Mouse (Mus musculus) liver, embryonic 14.5 days (tissue): ENCODE results near the gene Lim2. TPM values are rescaled to one million over a fixed set of nuclear protein-coding genes. Genes with fewer than 3 reads are reported as not detected.

Experiments
- ATAC-seq: fragments of 200-750 bp; cut with Nextera tagmentation; 2 replicates; pipeline ENCODE4 v1.8.0; 2017; ENCODE audit warnings: moderate number of reproducible peaks, mild to moderate bottlenecking, moderate library complexity; ENCODE audit not compliant: insufficient read depth
- DNase-seq, 3 experiments: peaks; one replicate each; pipeline ENCODE4 v3.0.0-alpha.2; 2012 to 2013; ENCODE audit warnings: low read depth in 3 of 3, low spot score in 3 of 3
- H3K27ac ChIP-seq: fragments of 300-500 bp; sonication (generic); 2 replicates; pipeline ENCODE4 v1.5.1; 2014; ENCODE audit warnings: moderate library complexity, mild to moderate bottlenecking, control low read depth, inconsistent platforms
- H3K27me3 ChIP-seq: fragments of 300-500 bp; sonication (generic); 2 replicates; pipeline ENCODE4 v1.6.1; 2014; ENCODE audit warnings: mild to moderate bottlenecking, low read length, moderate library complexity; ENCODE audit not compliant: control insufficient read depth, insufficient read depth
- H3K36me3 ChIP-seq: fragments of 300-500 bp; sonication (generic); replicated peaks from 2 replicates; pipeline ENCODE4 v1.6.1; 2014; ENCODE audit warnings: low read depth; ENCODE audit not compliant: control insufficient read depth, insufficient read depth
- H3K4me1 ChIP-seq, 2 experiments: fragments of 200-500 bp in 1 of 2; fragments of 300-500 bp in 1 of 2; sonication (generic) in 1 of 2; replicated peaks; 2 replicates each; pipeline ENCODE4 v1.6.1; 2012 to 2014; ENCODE audit warnings: antibody characterized with exemption in 1 of 2, inconsistent platforms in 1 of 2, low read length in 1 of 2; ENCODE audit not compliant: control insufficient read depth in 2 of 2, insufficient read depth in 2 of 2
- H3K4me2 ChIP-seq: fragments of 300-500 bp; sonication (generic); 2 replicates; pipeline ENCODE4 v1.6.1; 2014; ENCODE audit warnings: low read depth, mild to moderate bottlenecking, control low read depth, moderate library complexity
- H3K4me3 ChIP-seq, 2 experiments: fragments of 200-500 bp in 1 of 2; fragments of 300-500 bp in 1 of 2; sonication (generic) in 1 of 2; 2 replicates each; pipeline ENCODE4 v1.5.1; 2012 to 2014; ENCODE audit warnings: low read depth in 2 of 2, low read length in 2 of 2, mild to moderate bottlenecking in 2 of 2, control low read depth in 1 of 2, inconsistent platforms in 1 of 2, moderate library complexity in 1 of 2; ENCODE audit not compliant: insufficient read depth in 1 of 2
- H3K9ac ChIP-seq: fragments of 300-500 bp; sonication (generic); replicated peaks from 2 replicates; pipeline ENCODE4 v1.6.1; 2014; ENCODE audit warnings: mild to moderate bottlenecking, control low read depth, moderate library complexity
- H3K9me3 ChIP-seq: fragments of 300-500 bp; sonication (generic); 2 replicates; pipeline ENCODE4 v1.6.1; 2016; ENCODE audit warnings: low read length, mixed read lengths; ENCODE audit not compliant: control insufficient read depth
- CTCF ChIP-seq: IDR thresholded peaks from 2 replicates; pipeline ENCODE4 v1.5.1; 2016; ENCODE audit warnings: antibody characterized with exemption, low read depth, control low read depth
- EP300 ChIP-seq: IDR thresholded peaks from 2 replicates; pipeline ENCODE4 v1.6.1; 2016; ENCODE audit warnings: antibody characterized with exemption, low read depth
- WGBS: fragments of 180-500 bp; shearing (Covaris S2); extraction: QIAGEN DNeasy Blood & Tissue Kit; methylation state at CpG from one replicate; pipeline ENCODE4 v1.1.7; 2014; ENCODE audit not compliant: insufficient replicate concordance; 5-methylcytosine and 5-hydroxymethylcytosine counted together
- polyA plus RNA-seq, 2 experiments: library from polyadenylated mRNA; depleted of rRNA in 1 of 2; stranded (reverse) in 1 of 2; unstranded in 1 of 2; fragments of >200 nt; fragmentation: Nextera tagmentation in 1 of 2; extraction: Ambion mirVana in 1 of 2; gene quantifications; 2 replicates each; pipeline versions ENCODE4 v1.2.1 to v1.2.3; 2012 to 2014

Gene Lim2
- polyA plus RNA-seq, 2 experiments: 0.07 to 0.08 TPM

- no peak overlapping the region for H3K4me2 ChIP-seq
- no peak for TF ChIP-seq EP300
- no peaks in the 10 kb centered on the region for H3K36me3 ChIP-seq
- 65% methylated on average over 7 of the region's 7 CpGs for WGBS
- H3K4me3 ChIP-seq: no peak overlapping the region
- H3K9ac ChIP-seq: no peak overlapping the region
- no peaks in the 10 kb centered on the region for H3K9me3 ChIP-seq
- peaks cover 5 to 8% of the 10 kb centered on the region in 2 experiments; a peak in 2 of 4 replicates for H3K4me1 ChIP-seq
- no peak overlapping the region for H3K27ac ChIP-seq
- no peak for ATAC-seq
- DNase-seq: no peak
- no peaks in the 10 kb centered on the region for H3K27me3 ChIP-seq
Observed at GRCm38 (mm10) chr7:43463976-43464375, 36.5 kb downstream of the Lim2 start.

GRCm38 (mm10) chr7:43464864-43465343 lies 37.4 kb downstream of the Lim2 start:
- Histone ChIP-seq H3K27ac (no peak overlapping the region), H3K4me1 (peaks cover 5 to 8% of the 10 kb centered on the region in 2 experiments; a peak in 2 of 4 replicates), H3K9me3 (no peaks in the 10 kb centered on the region), H3K4me2 (peak overlapping the region; percentile 94), H3K27me3 (no peaks in the 10 kb centered on the region), H3K4me3 (peak overlapping the region; percentile 6 to 61; a peak in 2 of 4 replicates), H3K9ac (peak overlapping the region; percentile 11; the same call in 1 of the 2 replicates), H3K36me3 (no peaks in the 10 kb centered on the region)
- ATAC-seq (no peak), DNase-seq (no peak)
- 4% methylated on average over 35 of the region's 35 CpGs for WGBS
- TF ChIP-seq CTCF (no peak), EP300 (no peak)

GRCm38 (mm10) chr7:43465344-43466098 lies 38.1 kb downstream of the Lim2 start:
- Histone ChIP-seq H3K9me3 (no peaks in the 10 kb centered on the region), H3K27me3 (no peaks in the 10 kb centered on the region), H3K4me1 (peaks cover 5 to 8% of the 10 kb centered on the region in 2 experiments; a peak in 2 of 4 replicates), H3K27ac (no peak overlapping the region), H3K9ac (peak overlapping the region; percentile 11; the same call in 1 of the 2 replicates), H3K36me3 (no peaks in the 10 kb centered on the region), H3K4me3 (peak overlapping the region; percentile 61 to 66), H3K4me2 (peak overlapping the region; percentile 94)
- TF ChIP-seq CTCF (peak; percentile 23; the same call in 1 of the 2 replicates), EP300 (no peak)
- DNase-seq (peak; percentile 80 to 90 (median 80)), ATAC-seq (peak; percentile 89)
- WGBS: under 1% methylated on average over 33 of the region's 33 CpGs

- peak; percentile 53 to 56 (median 54) for DNase-seq
- no peaks in the 10 kb centered on the region for H3K9me3 ChIP-seq
- under 1% methylated on average over 33 of the region's 33 CpGs for WGBS
- H3K36me3 ChIP-seq: no peaks in the 10 kb centered on the region
- peak; percentile 46 for ATAC-seq
- H3K27ac ChIP-seq: no peak overlapping the region
- TF ChIP-seq EP300: no peak
- TF ChIP-seq CTCF: peak; percentile 95
- no peaks in the 10 kb centered on the region for H3K27me3 ChIP-seq
- peak overlapping the region; percentile 94 for H3K4me2 ChIP-seq
- H3K9ac ChIP-seq: peak overlapping the region; percentile 25; the same call in 1 of the 2 replicates
- peaks cover 5 to 8% of the 10 kb centered on the region in 2 experiments; a peak in 2 of 4 replicates for H3K4me1 ChIP-seq
- H3K4me3 ChIP-seq: peak overlapping the region; percentile 61 to 66
Observed at GRCm38 (mm10) chr7:43466099-43466694, 38.7 kb downstream of the Lim2 start.

GRCm38 (mm10) chr7:43470373-43470772 lies 42.9 kb downstream of the Lim2 start:
- Histone ChIP-seq H3K9ac (no peak overlapping the region), H3K27me3 (peaks cover 5% of the 10 kb centered on the region), H3K9me3 (no peaks in the 10 kb centered on the region), H3K4me1 (peaks cover 3 to 8% of the 10 kb centered on the region in 2 experiments; a peak in 2 of 4 replicates), H3K36me3 (no peaks in the 10 kb centered on the region), H3K4me3 (no peak overlapping the region), H3K27ac (no peak overlapping the region), H3K4me2 (no peak overlapping the region)
- 32% methylated on average over 8 of the region's 8 CpGs for WGBS
- no peak for DNase-seq
- ATAC-seq: no peak
- TF ChIP-seq EP300 (no peak), CTCF (peak; percentile 73)
